Mouse (Mus musculus) liver, embryonic 12.5 days (tissue): ENCODE data around the gene Pias3. TPM values are rescaled to one million over a fixed set of nuclear protein-coding genes. Genes with fewer than 3 reads are reported as not detected.

Experiments
- ATAC-seq: fragments of 200-750 bp; cut with Nextera tagmentation; 2 replicates; pipeline ENCODE4 v1.8.0; 2017; ENCODE audit warnings: moderate number of reproducible peaks, mild to moderate bottlenecking, moderate library complexity
- H3K27ac ChIP-seq: fragments of 300-500 bp; sonication (generic); 2 replicates; pipeline ENCODE4 v1.5.1; 2016; ENCODE audit warnings: mild to moderate bottlenecking
- H3K27me3 ChIP-seq: fragments of 300-500 bp; sonication (generic); replicated peaks from 2 replicates; pipeline ENCODE4 v1.6.1; 2016; ENCODE audit warnings: mild to moderate bottlenecking, moderate library complexity
- H3K36me3 ChIP-seq: fragments of 300-500 bp; sonication (generic); 2 replicates; pipeline ENCODE4 v1.6.1; 2016; ENCODE audit warnings: mild to moderate bottlenecking, moderate library complexity
- H3K4me1 ChIP-seq: fragments of 300-500 bp; sonication (generic); 2 replicates; pipeline ENCODE4 v1.6.1; 2016
- H3K4me2 ChIP-seq: fragments of 300-500 bp; sonication (generic); 2 replicates; pipeline ENCODE4 v1.6.1; 2016; ENCODE audit warnings: mild to moderate bottlenecking, moderate library complexity
- H3K4me3 ChIP-seq: fragments of 300-500 bp; sonication (generic); 2 replicates; pipeline ENCODE4 v1.5.1; 2016; ENCODE audit warnings: mild to moderate bottlenecking, moderate library complexity
- H3K9ac ChIP-seq: fragments of 300-500 bp; sonication (generic); 2 replicates; pipeline ENCODE4 v1.6.1; 2016; ENCODE audit warnings: mild to moderate bottlenecking, moderate library complexity
- H3K9me3 ChIP-seq: fragments of 300-500 bp; sonication (generic); replicated peaks from 2 replicates; pipeline ENCODE4 v1.6.1; 2016; ENCODE audit warnings: mild to moderate bottlenecking, moderate library complexity
- WGBS: fragments of 180-500 bp; shearing (Covaris S2); methylation state at CpG from one replicate; pipeline ENCODE4 v1.1.7; 2016; ENCODE audit not compliant: insufficient replicate concordance; 5-methylcytosine and 5-hydroxymethylcytosine counted together
- polyA plus RNA-seq: library from polyadenylated mRNA; unstranded; fragments of >200 nt; fragmentation: Nextera tagmentation; extraction: Ambion mirVana; gene quantifications from 2 replicates; pipeline ENCODE4 v1.2.1, GENCODE M21; 2016

Gene Pias3
- polyA plus RNA-seq, 1 experiment from 2014 or later, result 11.0 TPM

- H3K27me3 ChIP-seq, result peaks cover 27% of the 10 kb centered on the region
- peak overlapping the region; percentile 81 for H3K4me2 ChIP-seq
- H3K27ac ChIP-seq, result no peak overlapping the region
- 48% methylated on average over 2 of the region's 2 CpGs for WGBS
- H3K9me3 ChIP-seq, result no peaks in the 10 kb centered on the region
- peaks cover 56% of the 10 kb centered on the region for H3K36me3 ChIP-seq
- peak; percentile 11; the same call in 1 of the 2 replicates for ATAC-seq
- peak overlapping the region; percentile 58 for H3K4me3 ChIP-seq
- peaks cover 12% of the 10 kb centered on the region for H3K4me1 ChIP-seq
- no peak overlapping the region for H3K9ac ChIP-seq
Measured at GRCm38 (mm10) chr3:96708684-96709064, 12.5 kb downstream of the Pias3 start.

GRCm38 (mm10) chr3:96714286-96714685 is 18.1 kb downstream of the Pias3 start:
- 78% methylated on average over 5 of the region's 5 CpGs for WGBS
- Histone ChIP-seq H3K4me1 (peaks cover 7% of the 10 kb centered on the region; the same call in 1 of the 2 replicates), H3K27me3 (no peaks in the 10 kb centered on the region), H3K9me3 (no peaks in the 10 kb centered on the region), H3K9ac (no peak overlapping the region), H3K36me3 (peaks cover 92% of the 10 kb centered on the region), H3K4me3 (no peak overlapping the region), H3K27ac (no peak overlapping the region), H3K4me2 (no peak overlapping the region)
- no peak for ATAC-seq

GRCm38 (mm10) chr3:96715854-96716253 is 19.7 kb downstream of the Pias3 start:
- no peak for ATAC-seq
- 32% methylated on average over 2 of the region's 2 CpGs for WGBS
- Histone ChIP-seq H3K9ac (no peak overlapping the region), H3K4me2 (no peak overlapping the region), H3K4me1 (peaks cover 7% of the 10 kb centered on the region; the same call in 1 of the 2 replicates), H3K9me3 (no peaks in the 10 kb centered on the region), H3K27me3 (no peaks in the 10 kb centered on the region), H3K4me3 (no peak overlapping the region), H3K36me3 (peaks cover 93% of the 10 kb centered on the region), H3K27ac (no peak overlapping the region)

GRCm38 (mm10) chr3:96719173-96719572 is 23.0 kb downstream of the Pias3 start:
- 63% methylated on average over 14 of the region's 14 CpGs for WGBS

GRCm38 (mm10) chr3:96727343-96727827 is 31.2 kb downstream of the Pias3 start, which contains the start of the genes Polr3c and Rnf115:
Gene Polr3c, minus strand, starts transcription at chr3:96727628.
Gene Rnf115, plus strand, starts transcription at chr3:96727664.
- Histone ChIP-seq H3K4me1 (peaks cover 55% of the 10 kb centered on the region), H3K27ac (peak within 1 kb of the TSS; percentile 87), H3K27me3 (no peaks in the 10 kb centered on the region), H3K4me3 (peak within 1 kb of the TSS; percentile 92), H3K36me3 (peaks cover 29% of the 10 kb centered on the region), H3K9ac (peak within 1 kb of the TSS; percentile 86), H3K9me3 (no peaks in the 10 kb centered on the region), H3K4me2 (peak within 1 kb of the TSS; percentile 87)
- 1% methylated on average over 52 of the region's 52 CpGs for WGBS
- peak; percentile 99 for ATAC-seq

More at GRCm38 (mm10) chr3:96719173-96719572, 23.0 kb downstream of the Pias3 start:
- Histone ChIP-seq H3K27me3 (no peaks in the 10 kb centered on the region), H3K4me1 (peaks cover 25% of the 10 kb centered on the region), H3K9me3 (no peaks in the 10 kb centered on the region), H3K36me3 (peaks cover 93% of the 10 kb centered on the region), H3K4me3 (no peak overlapping the region), H3K4me2 (no peak overlapping the region), H3K9ac (no peak overlapping the region), H3K27ac (no peak overlapping the region)
- 0 out of 2 replicates have a peak, but pooled peaks have one; percentile 20 for ATAC-seq

- peak overlapping the region; percentile 87 for H3K4me2 ChIP-seq
- peak overlapping the region; percentile 87 for H3K27ac ChIP-seq
- peak overlapping the region; percentile 92 for H3K4me3 ChIP-seq
- peak overlapping the region; percentile 86 for H3K9ac ChIP-seq
- under 1% methylated on average over 42 of the region's 42 CpGs for WGBS
- H3K4me1 ChIP-seq, result peaks cover 48% of the 10 kb centered on the region
- no peaks in the 10 kb centered on the region for H3K9me3 ChIP-seq
- H3K27me3 ChIP-seq, result no peaks in the 10 kb centered on the region
- peaks cover 23% of the 10 kb centered on the region for H3K36me3 ChIP-seq
- peak; percentile 36 for ATAC-seq
Measured at GRCm38 (mm10) chr3:96727828-96728633, 31.8 kb downstream of the Pias3 start.

GRCm38 (mm10) chr3:96728634-96729402 is 32.6 kb downstream of the Pias3 start:
- WGBS, result 50% methylated on average over 7 of the region's 7 CpGs
- H3K27me3 ChIP-seq, result no peaks in the 10 kb centered on the region
- no peak for ATAC-seq

GRCm38 (mm10) chr3:96729403-96729784 is 33.2 kb downstream of the Pias3 start:
- Histone ChIP-seq H3K4me2 (peak overlapping the region; percentile 87), H3K9me3 (no peaks in the 10 kb centered on the region), H3K36me3 (peaks cover 11% of the 10 kb centered on the region), H3K4me3 (no peak overlapping the region), H3K4me1 (peaks cover 50% of the 10 kb centered on the region), H3K27me3 (no peaks in the 10 kb centered on the region), H3K27ac (no peak overlapping the region), H3K9ac (no peak overlapping the region)
- WGBS, result 48% methylated on average over 3 of the region's 3 CpGs
- no peak for ATAC-seq

More at GRCm38 (mm10) chr3:96728634-96729402, 32.6 kb downstream of the Pias3 start:
- Histone ChIP-seq H3K4me3 (peak overlapping the region; percentile 92), H3K36me3 (peaks cover 15% of the 10 kb centered on the region), H3K27ac (peak overlapping the region; percentile 87; the same call in 1 of the 2 replicates), H3K4me2 (peak overlapping the region; percentile 87), H3K9ac (peak overlapping the region; percentile 86), H3K9me3 (no peaks in the 10 kb centered on the region), H3K4me1 (peaks cover 46% of the 10 kb centered on the region)

- Histone ChIP-seq H3K27me3 (no peaks in the 10 kb centered on the region), H3K4me2 (no peak overlapping the region), H3K9ac (no peak overlapping the region), H3K27ac (no peak overlapping the region), H3K4me1 (peaks cover 46% of the 10 kb centered on the region), H3K36me3 (no peaks in the 10 kb centered on the region), H3K4me3 (no peak overlapping the region), H3K9me3 (no peaks in the 10 kb centered on the region)
- 44% methylated on average over 5 of the region's 5 CpGs for WGBS
- no peak for ATAC-seq
Measured at GRCm38 (mm10) chr3:96730785-96731184, 34.6 kb downstream of the Pias3 start.

GRCm38 (mm10) chr3:96733984-96734383 is 37.8 kb downstream of the Pias3 start:
- Histone ChIP-seq H3K4me2 (no peak overlapping the region), H3K27ac (no peak overlapping the region), H3K9ac (no peak overlapping the region), H3K36me3 (no peaks in the 10 kb centered on the region), H3K4me3 (no peak overlapping the region), H3K27me3 (no peaks in the 10 kb centered on the region), H3K9me3 (no peaks in the 10 kb centered on the region), H3K4me1 (peaks cover 47% of the 10 kb centered on the region)
- WGBS, result 79% methylated on average over 1 of the region's 1 CpGs
- ATAC-seq, result no peak

GRCm38 (mm10) chr3:96735200-96735599 is 39.0 kb downstream of the Pias3 start:
- Histone ChIP-seq H3K36me3 (no peaks in the 10 kb centered on the region), H3K9me3 (no peaks in the 10 kb centered on the region), H3K9ac (no peak overlapping the region), H3K27ac (no peak overlapping the region), H3K27me3 (no peaks in the 10 kb centered on the region), H3K4me2 (no peak overlapping the region), H3K4me1 (peaks cover 37% of the 10 kb centered on the region), H3K4me3 (no peak overlapping the region)
- no peak for ATAC-seq
- WGBS, result 81% methylated on average over 2 of the region's 2 CpGs
